In the genomic region with DNA sequence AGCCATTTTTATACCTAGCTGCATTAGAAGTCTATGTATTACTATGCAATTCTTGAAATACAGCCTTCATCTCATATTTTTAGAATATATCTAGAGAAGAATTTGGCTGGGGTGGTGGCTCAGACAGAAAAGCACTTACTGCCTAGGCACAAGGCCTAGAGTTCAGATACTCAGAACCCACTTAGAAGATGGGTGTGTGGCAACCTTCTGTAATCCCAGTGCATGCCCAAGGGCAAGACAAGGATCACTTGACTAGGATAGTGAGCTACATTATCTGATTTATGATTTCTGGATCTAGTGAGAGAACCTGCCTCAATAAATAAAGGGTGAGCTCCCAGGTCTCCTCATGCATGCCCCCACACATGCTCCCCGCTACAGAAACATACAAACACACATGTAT, we compare ENCODE assay signal across 25 mouse cellular contexts.
DNase-seq lines count a peak whose midpoint lies in the region; ATAC-seq and TF ChIP-seq lines count a peak whose summit lies in the region.
"Had no signal": no experiment of that assay in that cellular context is flagged by ENCODE, and none has a peak within 500 bp of the region (broad histone marks: within the 10 kb centered on the region; RNA-seq: fewer than 3 reads in every experiment).

No protein-coding gene starts in this region.

- WGBS in kidney, embryonic 14.5 days, result 88% methylated on average over 1 of the region's 1 CpGs
- WGBS in kidney, embryonic 15.5 days, result 95% methylated on average over 1 of the region's 1 CpGs
- WGBS in hindbrain, postnatal 0 days, result 91% methylated on average over 1 of the region's 1 CpGs

- peak; percentile 33 for DNase-seq in kidney, adult 11 months
- peak; percentile 42 to 44 for DNase-seq in kidney, adult 8-10 months
- DNase-seq in kidney, postnatal 10 days, result no peak
- DNase-seq in hindbrain, postnatal 0 days (ENCODE audit: low spot score), result no peak
- DNase-seq: adrenal gland, adult 2 months; adrenal gland, postnatal 14 days; cerebellum, adult 11-12 months; cerebellum, adult 8-10 months; cerebellum, postnatal 10 days; cerebellum, postnatal 36 days; gastrocnemius, postnatal 10 days; gastrocnemius, postnatal 36 days; heart, adult 2 months had no signal

- TF ChIP-seq CTCF in hindbrain, postnatal 0 days (IDR thresholded peaks at IDR 0.05; ENCODE audit: low read depth), result no peak

- no peak overlapping the region for H3K4me2 ChIP-seq in kidney, embryonic 14.5 days (replicated peaks; ENCODE audit: low read depth, low read length)
- no peak overlapping the region for H3K4me2 ChIP-seq in kidney, embryonic 15.5 days
- no peak overlapping the region for H3K4me2 ChIP-seq in hindbrain, postnatal 0 days (ENCODE audit: low read depth, low read length)
- H3K4me2 ChIP-seq: embryonic facial prominence, embryonic 13.5 days; forebrain, embryonic 13.5 days; heart, embryonic 13.5 days; hindbrain, embryonic 12.5 days; hindbrain, embryonic 15.5 days had no signal

- no peak overlapping the region for H3K27ac ChIP-seq in kidney, embryonic 14.5 days (ENCODE audit: low read depth, low read length)
- H3K27ac ChIP-seq in kidney, embryonic 15.5 days, result peak overlapping the region; percentile 39
- no peak overlapping the region for H3K27ac ChIP-seq in hindbrain, postnatal 0 days
- H3K27ac ChIP-seq: embryonic facial prominence, embryonic 10.5 days; embryonic facial prominence, embryonic 13.5 days; forebrain, embryonic 10.5 days; forebrain, embryonic 13.5 days; heart, adult 2 months; heart, embryonic 10.5 days; heart, embryonic 13.5 days; hindbrain, embryonic 12.5 days; hindbrain, embryonic 15.5 days had no signal

- no peak overlapping the region for H3K9ac ChIP-seq in kidney, embryonic 14.5 days (ENCODE audit: low read depth, low read length)
- H3K9ac ChIP-seq in kidney, embryonic 15.5 days, result no peak overlapping the region
- H3K9ac ChIP-seq in hindbrain, postnatal 0 days (replicated peaks; ENCODE audit: low read length), result no peak overlapping the region
- H3K9ac ChIP-seq: embryonic facial prominence, embryonic 13.5 days; forebrain, embryonic 13.5 days; heart, embryonic 13.5 days; hindbrain, embryonic 12.5 days; hindbrain, embryonic 15.5 days had no signal

- no peaks in the 10 kb centered on the region for H3K27me3 ChIP-seq in kidney, embryonic 14.5 days (ENCODE audit: control insufficient read depth, insufficient read depth, low read length)
- H3K27me3 ChIP-seq in kidney, embryonic 15.5 days, result no peaks in the 10 kb centered on the region
- no peaks in the 10 kb centered on the region for H3K27me3 ChIP-seq in hindbrain, postnatal 0 days (ENCODE audit: insufficient read depth, low read length)
- H3K27me3 ChIP-seq: embryonic facial prominence, embryonic 13.5 days; forebrain, embryonic 13.5 days; heart, embryonic 13.5 days; hindbrain, embryonic 12.5 days; hindbrain, embryonic 15.5 days had no signal

- H3K4me3 ChIP-seq in kidney, embryonic 14.5 days (ENCODE audit: low read length), result no peak overlapping the region
- H3K4me3 ChIP-seq in kidney, embryonic 15.5 days (replicated peaks), result no peak overlapping the region
- no peak overlapping the region for H3K4me3 ChIP-seq in hindbrain, postnatal 0 days (ENCODE audit: low read length)
- H3K4me3 ChIP-seq: embryonic facial prominence, embryonic 10.5 days; embryonic facial prominence, embryonic 13.5 days; erythroblast, embryonic 14.5 days; forebrain, embryonic 10.5 days; forebrain, embryonic 13.5 days; heart, adult 2 months; heart, embryonic 10.5 days; heart, embryonic 13.5 days; hindbrain, embryonic 12.5 days; hindbrain, embryonic 15.5 days had no signal

- H3K36me3 ChIP-seq in kidney, embryonic 14.5 days (ENCODE audit: control insufficient read depth, insufficient read depth, low read length), result no peaks in the 10 kb centered on the region
- peaks cover 10% of the 10 kb centered on the region; the same call in 1 of the 2 replicates for H3K36me3 ChIP-seq in kidney, embryonic 15.5 days
- H3K36me3 ChIP-seq in hindbrain, postnatal 0 days (ENCODE audit: insufficient read depth, low read length), result no peaks in the 10 kb centered on the region
- H3K36me3 ChIP-seq: embryonic facial prominence, embryonic 10.5 days; embryonic facial prominence, embryonic 13.5 days; forebrain, embryonic 10.5 days; heart, embryonic 10.5 days; heart, embryonic 13.5 days; hindbrain, embryonic 12.5 days; hindbrain, embryonic 15.5 days had no signal

- H3K9me3 ChIP-seq in kidney, embryonic 14.5 days (ENCODE audit: control insufficient read depth, low read length), result no peaks in the 10 kb centered on the region
- no peaks in the 10 kb centered on the region for H3K9me3 ChIP-seq in kidney, embryonic 15.5 days (replicated peaks)
- no peaks in the 10 kb centered on the region for H3K9me3 ChIP-seq in hindbrain, postnatal 0 days (ENCODE audit: low read length)
- H3K9me3 ChIP-seq: embryonic facial prominence, embryonic 10.5 days; embryonic facial prominence, embryonic 13.5 days; forebrain, embryonic 10.5 days; forebrain, embryonic 13.5 days; heart, embryonic 10.5 days; heart, embryonic 13.5 days; hindbrain, embryonic 12.5 days; hindbrain, embryonic 15.5 days had no signal

- ATAC-seq in kidney, embryonic 14.5 days (ENCODE audit: low FRiP score, low TSS enrichment), result no peak
- ATAC-seq in kidney, embryonic 15.5 days (replicated peaks; ENCODE audit: low FRiP score), result no peak
- no peak for ATAC-seq in hindbrain, postnatal 0 days
- ATAC-seq: forebrain, embryonic 13.5 days; forebrain, embryonic 16.5 days had no signal

- no peaks in the 10 kb centered on the region for H3K4me1 ChIP-seq in kidney, embryonic 14.5 days (ENCODE audit: control insufficient read depth, insufficient read depth, low read length)
- H3K4me1 ChIP-seq in kidney, embryonic 15.5 days, result peaks cover 7% of the 10 kb centered on the region; the same call in 1 of the 2 replicates
- 0 out of 2 replicates have a peak, but pooled peaks cover 3% of the 10 kb centered on the region for H3K4me1 ChIP-seq in hindbrain, postnatal 0 days (ENCODE audit: insufficient read depth, low read length)
- H3K4me1 ChIP-seq: embryonic facial prominence, embryonic 13.5 days; heart, embryonic 10.5 days; heart, embryonic 13.5 days had no signal

Comparison
In these comparisons a context has a peak if more than half of its experiments do, and no peak if none do; other contexts are left out.
1. DNase-seq: peak in kidney, adult 11 months (single experiment) and kidney, adult 8-10 months (2 of 2); none in kidney, postnatal 10 days (single experiment) and hindbrain, postnatal 0 days (single experiment).